Mouse (Mus musculus): ENCODE measurements around the gene Cebpg. TPM values are rescaled to one million over a fixed set of nuclear protein-coding genes. Genes with fewer than 3 reads are reported as not detected.
A peak's percentile ranks its signal among the peaks of the same experiment; 100 is the strongest.

The Cebpg gene
- 10 to 100 TPM; 34.4 to 36.3 TPM for total RNA-seq (2021)
- long read RNA-seq, experiment 1, full-length matches to known transcripts: 37 of 41 reads
- long read RNA-seq, experiment 1, partial matches to known transcripts: 0 of 41 reads
- long read RNA-seq, experiment 1, other reads (novel, unspliced or antisense): 4 of 41 reads
- long read RNA-seq, experiment 2, full-length matches to known transcripts: 27 of 31 reads
- long read RNA-seq, experiment 2, partial matches to known transcripts: 0 of 31 reads
- long read RNA-seq, experiment 2, other reads (novel, unspliced or antisense): 4 of 31 reads

- DNase-seq (ENCODE audit: low spot score in 2 of 2): peak; percentile 97 to 98
Measured at GRCm38 (mm10) chr7:35056436-35056864, at the start of gene Cebpg. Cebpg (minus strand) TSS chr7:35056573.

GRCm38 (mm10) chr7:35099528-35099927 is 43.2 kb upstream of the Cebpg start:
- DNase-seq (ENCODE audit: low spot score in 2 of 2): no peak

GRCm38 (mm10) chr7:35098777-35099176 is 42.4 kb upstream of the Cebpg start:
- no peak for DNase-seq (ENCODE audit: low spot score in 2 of 2)

GRCm38 (mm10) chr7:35094975-35095678 is 38.8 kb upstream of the Cebpg start:
- no peak for DNase-seq (ENCODE audit: low spot score in 2 of 2)

- no peak for DNase-seq (ENCODE audit: low spot score in 2 of 2)
Measured at GRCm38 (mm10) chr7:35090550-35090949, 34.2 kb upstream of the Cebpg start.

GRCm38 (mm10) chr7:35086271-35086861 is 30.0 kb upstream of the Cebpg start:
- peak; percentile 18 to 28 for DNase-seq (ENCODE audit: low spot score in 2 of 2)

GRCm38 (mm10) chr7:35084565-35085360 is 28.4 kb upstream of the Cebpg start:
- no peak for DNase-seq (ENCODE audit: low spot score in 2 of 2)

- DNase-seq (ENCODE audit: low spot score in 2 of 2): no peak
Measured at GRCm38 (mm10) chr7:35081406-35082104, 25.2 kb upstream of the Cebpg start.

GRCm38 (mm10) chr7:35080843-35081338 is 24.5 kb upstream of the Cebpg start:
- no peak for DNase-seq (ENCODE audit: low spot score in 2 of 2)

- no peak for DNase-seq (ENCODE audit: low spot score in 2 of 2)
Measured at GRCm38 (mm10) chr7:35076645-35077044, 20.3 kb upstream of the Cebpg start.

GRCm38 (mm10) chr7:35066640-35067212 is 10.4 kb upstream of the Cebpg start:
- no peak for DNase-seq (ENCODE audit: low spot score in 2 of 2)

- DNase-seq (ENCODE audit: low spot score in 2 of 2): no peak
Measured at GRCm38 (mm10) chr7:35065958-35066357, 9.6 kb upstream of the Cebpg start.

GRCm38 (mm10) chr7:35064286-35065258 is 8.2 kb upstream of the Cebpg start:
- no peak for DNase-seq (ENCODE audit: low spot score in 2 of 2)

- no peak for DNase-seq (ENCODE audit: low spot score in 2 of 2)
Measured at GRCm38 (mm10) chr7:35059467-35059866, 3.1 kb upstream of the Cebpg start.

GRCm38 (mm10) chr7:35058329-35058728 is 2.0 kb upstream of the Cebpg start:
- no peak for DNase-seq (ENCODE audit: low spot score in 2 of 2)

- no peak for DNase-seq (ENCODE audit: low spot score in 2 of 2)
Measured at GRCm38 (mm10) chr7:35057569-35057968, 1.2 kb upstream of the Cebpg start.

GRCm38 (mm10) chr7:35056999-35057398 is 626 bp upstream of the Cebpg start:
- DNase-seq (ENCODE audit: low spot score in 2 of 2): no peak

- peak; percentile 43 to 48 for DNase-seq (ENCODE audit: low spot score in 2 of 2)
Measured at GRCm38 (mm10) chr7:35055619-35056435, 546 bp downstream of the Cebpg start.
